Mouse (Mus musculus) heart, adult 18-20 months (tissue): ENCODE measurements around the gene Traf3ip1. TPM values are rescaled to one million over a fixed set of nuclear protein-coding genes. Genes with fewer than 3 reads are reported as not detected.

ENCODE experiments used
- DNase-seq, 2 experiments: peaks; one replicate each; pipeline ENCODE4 v3.0.0; 2021 to 2022; ENCODE audit warnings: mixed read lengths in 1 of 2
- long read RNA-seq, 2 experiments: library from polyadenylated mRNA; stranded (forward); transcript quantifications; one replicate each; pipeline ENCODE4 v2.0.0; 2021
- total RNA-seq, 2 experiments: library from RNA; stranded (reverse); gene quantifications; 2 replicates each; pipeline ENCODE4 v1.2.3; 2021

Traf3ip1 gene
- total RNA-seq: 1 to 10 TPM; 6.0 to 6.5 TPM
- long read RNA-seq, experiment 1: 0 reads
- long read RNA-seq, experiment 2: 0 reads

DNA sequence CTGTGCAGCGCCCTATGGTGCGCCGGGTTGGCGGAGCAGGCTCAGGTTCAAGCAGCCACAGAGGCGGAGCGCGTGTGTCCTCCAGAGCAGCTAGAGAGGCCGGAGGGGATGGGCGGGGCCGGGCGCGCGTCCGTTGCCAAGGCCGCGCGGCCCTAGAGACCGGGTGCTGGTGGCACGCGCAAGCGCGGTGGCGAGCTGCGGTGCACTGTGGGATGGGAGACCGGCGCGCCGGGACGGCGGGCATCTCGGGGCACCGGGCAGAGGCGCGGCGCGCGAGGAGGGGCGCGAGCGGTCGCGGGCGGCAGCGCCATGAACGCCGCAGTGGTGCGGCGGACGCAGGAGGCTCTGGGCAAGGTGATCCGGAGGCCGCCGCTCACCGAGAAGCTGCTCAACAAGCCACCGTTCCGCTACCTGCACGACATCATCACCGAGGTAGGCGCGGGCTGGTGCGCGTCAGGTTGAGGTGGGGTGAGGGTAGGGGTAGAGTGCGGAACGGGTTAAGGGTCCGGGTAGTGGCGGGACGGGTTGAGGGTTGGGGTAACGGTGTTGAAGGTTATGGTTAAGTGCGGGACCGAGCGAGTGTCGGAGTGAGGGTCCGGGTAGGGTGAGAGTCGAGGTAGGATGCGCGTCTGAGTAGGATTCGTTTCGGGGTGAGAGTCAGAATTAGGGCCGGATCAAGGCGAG, at the start of gene Traf3ip1:
Gene Traf3ip1 (plus strand): TSS at position 191 of the 684 bp plus-strand sequence.
- peak; percentile 92 to 94 for DNase-seq

GRCm38 (mm10) chr1:91444841-91445830, 49.3 kb upstream of the Traf3ip1 start:
- peak; percentile 57 to 65 for DNase-seq

GRCm38 (mm10) chr1:91446060-91446459, 48.4 kb upstream of the Traf3ip1 start:
- DNase-seq: peak; percentile 93 to 95

DNA sequence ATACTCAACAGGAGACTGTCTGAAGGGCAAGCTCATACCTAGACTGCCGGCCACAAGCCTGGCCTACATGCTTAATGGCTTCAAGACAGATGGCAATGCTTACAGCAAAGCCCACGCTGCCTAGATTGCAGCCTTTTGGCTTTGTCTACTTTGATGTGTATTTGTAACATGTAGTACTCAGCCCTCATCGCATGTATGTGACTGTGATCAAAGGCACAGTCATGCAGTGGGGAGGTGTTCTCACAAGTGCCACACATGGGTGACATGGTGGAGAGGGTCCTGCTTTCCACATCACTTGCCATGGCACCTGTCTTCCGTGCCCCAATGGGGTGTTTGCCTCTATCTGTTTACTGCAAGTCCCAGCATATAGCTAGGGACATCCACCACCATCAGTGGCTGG, 47.9 kb upstream of the Traf3ip1 start:
- no peak for DNase-seq

DNA sequence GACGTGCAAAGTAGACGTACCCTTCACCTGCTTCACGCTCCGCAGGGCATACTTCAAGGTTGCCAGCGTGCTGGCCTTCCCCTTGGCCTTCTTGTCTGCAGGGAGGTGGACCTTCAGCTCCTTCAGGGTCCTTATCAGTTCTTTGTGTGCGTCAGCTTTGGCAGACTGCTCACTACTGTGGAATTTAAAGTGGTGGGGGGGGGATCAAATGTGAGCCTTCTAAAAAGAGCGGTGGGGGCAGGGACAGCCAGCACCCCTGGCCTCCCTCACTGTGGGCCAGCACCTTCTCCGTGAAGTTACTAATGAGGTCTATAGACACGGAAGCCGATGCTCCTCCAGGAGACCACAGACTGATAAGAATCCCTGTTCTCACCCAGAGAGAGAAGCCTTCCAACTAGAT, 45.8 kb upstream of the Traf3ip1 start:
- DNase-seq: peak in 1 of 2 experiments; percentile 42

GRCm38 (mm10) chr1:91450851-91451250, 43.6 kb upstream of the Traf3ip1 start:
- DNase-seq: peak; percentile 45 to 71

DNA sequence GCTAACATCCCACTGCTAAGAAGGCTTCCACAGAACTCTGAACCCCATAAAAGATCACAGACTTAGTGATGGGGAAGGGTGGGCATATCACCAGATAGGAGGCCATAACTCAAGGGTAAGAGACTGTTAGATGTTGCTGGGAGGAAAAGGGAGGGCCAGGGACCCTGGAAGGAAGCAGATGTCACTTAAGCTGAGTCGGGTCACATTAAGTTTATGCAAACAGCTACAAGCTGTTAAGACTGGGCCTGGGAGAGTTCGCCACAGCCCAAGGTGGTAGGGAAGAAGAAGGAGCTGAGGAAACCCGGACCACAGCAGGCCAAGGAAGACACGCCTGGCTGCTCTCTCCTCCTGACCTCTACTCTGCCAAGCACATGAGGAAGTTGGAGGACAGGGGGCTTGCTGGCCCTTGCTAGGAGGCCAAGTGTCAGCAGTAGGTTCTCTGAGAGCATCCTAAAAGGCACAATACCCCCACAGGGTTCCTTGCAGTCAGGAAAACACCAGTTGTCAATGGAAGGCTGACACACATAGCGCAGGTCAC, 42.8 kb upstream of the Traf3ip1 start:
- DNase-seq: peak in 1 of 2 experiments; percentile 3

- DNase-seq: peak in 1 of 2 experiments; percentile 23
Measured at GRCm38 (mm10) chr1:91453932-91454331, 40.5 kb upstream of the Traf3ip1 start.

- DNase-seq: peak in 1 of 2 experiments; percentile 23
Measured at GRCm38 (mm10) chr1:91454366-91454765, 40.1 kb upstream of the Traf3ip1 start.

DNA sequence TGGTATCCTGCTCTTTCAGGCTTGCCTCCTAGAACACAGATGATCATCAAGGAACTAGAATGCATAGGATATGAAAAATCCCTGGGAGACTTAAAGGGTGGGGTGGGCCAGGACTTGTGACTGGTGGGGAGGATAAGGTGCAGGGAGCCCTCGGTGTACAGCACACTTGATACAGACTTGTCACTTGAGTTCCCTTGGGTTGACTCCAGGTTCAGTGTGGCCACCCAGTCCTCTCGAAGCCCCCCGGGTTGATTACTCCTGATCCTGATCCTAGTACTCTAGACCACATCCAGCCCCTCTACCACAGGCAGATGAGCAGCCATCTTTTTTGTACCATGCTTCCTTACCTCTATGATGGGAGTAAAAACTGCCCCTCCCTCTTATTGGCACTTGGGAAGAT, 39.5 kb upstream of the Traf3ip1 start:
- no peak for DNase-seq

DNA sequence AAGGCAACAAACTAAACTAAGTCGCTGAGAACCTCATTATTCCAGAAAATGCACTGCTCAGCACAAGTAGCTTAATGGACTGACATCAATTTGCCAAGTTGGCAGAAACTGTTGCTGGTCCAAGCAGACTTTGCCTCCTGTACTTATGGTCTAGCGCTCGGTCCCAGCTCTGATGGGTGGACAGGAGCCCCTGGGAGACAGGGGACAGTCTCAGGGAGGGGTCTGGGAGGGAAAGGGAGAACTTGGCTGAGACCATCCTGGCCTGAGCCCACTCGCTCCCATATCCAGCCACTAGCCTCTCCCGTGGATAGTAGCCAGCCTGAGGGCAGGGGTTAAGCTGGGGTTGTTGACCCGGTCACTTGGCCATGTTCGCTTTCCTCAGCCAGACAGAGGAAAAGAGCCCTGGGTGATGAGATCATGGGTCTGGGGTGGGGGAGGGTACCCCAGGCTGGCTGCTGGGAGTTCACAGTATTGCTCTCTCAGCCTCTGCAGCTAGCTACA, 38.7 kb upstream of the Traf3ip1 start:
- peak; percentile 84 to 86 for DNase-seq

- peak; percentile 82 to 88 for DNase-seq
Measured at GRCm38 (mm10) chr1:91456301-91456801, 38.1 kb upstream of the Traf3ip1 start.

- peak in 1 of 2 experiments; percentile 39 for DNase-seq
Measured at GRCm38 (mm10) chr1:91457116-91457515, 37.3 kb upstream of the Traf3ip1 start.

DNA sequence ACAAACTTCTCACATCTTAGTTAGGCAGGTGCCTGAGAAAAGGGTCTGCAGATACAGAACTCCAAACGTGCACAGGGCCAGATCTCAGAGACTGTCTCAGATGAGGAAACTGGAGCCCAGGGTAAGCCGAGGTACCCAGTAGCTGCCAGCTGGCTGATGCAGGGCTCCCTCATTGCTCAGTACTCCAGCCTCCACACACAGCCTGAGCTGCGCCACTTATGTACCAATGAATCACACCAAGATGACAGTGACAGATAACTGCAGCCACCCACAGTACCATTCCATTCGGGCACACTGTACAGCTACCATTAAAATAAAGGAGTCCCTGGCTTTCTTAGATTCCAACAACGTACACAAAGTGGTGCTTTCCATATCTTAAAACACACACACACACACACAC, 36.7 kb upstream of the Traf3ip1 start:
- DNase-seq: peak in 1 of 2 experiments; percentile 55

DNA sequence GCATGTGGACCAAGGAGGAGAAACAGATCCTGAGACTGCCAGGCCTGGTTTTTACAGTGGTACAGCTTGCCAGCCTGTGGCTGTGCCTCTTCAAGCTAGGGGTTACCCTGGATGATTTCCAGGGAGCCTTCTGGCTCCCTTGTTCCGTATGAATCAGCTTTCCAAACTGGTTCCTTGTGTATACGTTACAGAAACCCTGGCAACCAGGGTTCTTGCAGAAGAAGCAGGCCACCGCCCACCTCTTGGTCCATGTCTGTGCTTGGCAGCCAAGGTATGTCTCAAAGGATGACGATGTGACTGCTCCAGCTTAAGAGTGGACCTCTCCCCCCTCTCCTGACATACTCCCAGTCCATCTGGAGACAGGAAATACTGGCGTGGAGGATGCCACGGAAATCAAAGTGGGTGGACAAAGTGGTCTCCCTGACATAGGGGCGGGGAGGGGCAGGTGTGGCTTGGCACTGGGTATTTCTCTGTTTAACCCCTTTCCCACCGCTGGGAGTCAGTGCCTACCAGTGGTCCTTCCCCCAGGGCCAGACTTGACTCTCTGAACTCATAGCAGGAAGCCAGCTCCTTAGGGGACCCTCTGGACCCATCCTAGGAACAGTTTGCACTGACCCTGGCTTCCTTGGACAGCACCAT, 36.1 kb upstream of the Traf3ip1 start:
- peak; percentile 73 to 74 for DNase-seq

DNA sequence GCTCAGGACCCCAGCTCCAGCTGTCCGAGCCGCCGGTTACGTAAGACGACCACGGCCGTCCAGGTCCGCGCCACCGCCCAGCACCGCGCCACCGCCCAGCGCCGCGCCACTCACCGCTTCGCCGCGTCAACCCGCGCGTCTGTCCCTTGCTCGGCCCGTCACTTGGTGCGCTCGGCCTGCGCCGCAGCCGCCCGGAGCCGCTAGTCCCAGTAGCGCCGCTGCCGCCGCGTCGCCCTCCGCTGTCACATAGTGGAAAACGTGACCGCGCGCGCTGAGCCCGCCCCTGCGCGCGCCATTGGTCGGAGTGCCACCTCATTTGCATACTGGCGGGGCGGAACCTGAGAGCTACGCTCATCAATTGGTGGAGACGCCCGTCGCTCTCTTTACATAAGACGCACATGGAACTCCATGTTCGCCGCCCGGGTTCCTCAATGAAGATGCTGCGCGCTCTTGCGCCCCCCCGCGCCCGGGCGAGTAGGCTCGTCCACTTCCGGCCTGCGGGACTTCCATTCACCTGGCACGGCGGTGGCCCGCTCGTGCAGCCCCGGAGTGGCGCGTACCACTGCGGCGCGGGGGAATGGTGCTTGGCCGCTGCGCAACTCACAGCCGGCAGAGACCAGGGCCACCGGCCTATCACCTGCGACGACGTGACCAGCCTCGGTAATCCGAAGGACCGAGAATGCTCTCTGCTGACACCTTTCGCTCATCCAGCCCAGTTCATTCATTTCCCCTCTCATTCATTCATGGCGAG, 35.2 kb upstream of the Traf3ip1 start, which contains the start of gene Per2:
Gene Per2 (minus strand): TSS at position 266 of the 751 bp plus-strand sequence.
- peak; percentile 98 to 99 for DNase-seq

DNA sequence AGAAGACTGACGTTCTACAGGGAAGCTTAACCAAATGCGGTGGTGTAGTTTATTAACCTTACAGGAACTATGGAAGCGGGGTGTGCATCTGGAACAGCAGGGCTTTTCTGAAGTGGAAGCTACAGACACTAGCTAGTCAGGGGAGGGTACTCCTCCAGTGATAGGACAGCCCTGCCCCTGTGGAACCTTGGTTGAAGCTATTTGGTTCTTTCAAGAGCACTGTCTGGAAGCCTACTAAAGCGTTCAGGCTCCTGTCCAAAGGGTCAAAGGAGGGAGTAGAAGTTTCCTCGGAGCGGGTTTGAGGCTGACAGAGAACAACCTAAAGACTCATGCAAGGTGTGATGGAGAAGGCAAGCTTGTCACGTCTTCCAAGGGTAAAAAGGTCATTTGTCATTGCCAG, 34.4 kb upstream of the Traf3ip1 start:
- DNase-seq: no peak

GRCm38 (mm10) chr1:91460564-91460963, 33.9 kb upstream of the Traf3ip1 start:
- peak in 1 of 2 experiments; percentile 31 for DNase-seq

DNA sequence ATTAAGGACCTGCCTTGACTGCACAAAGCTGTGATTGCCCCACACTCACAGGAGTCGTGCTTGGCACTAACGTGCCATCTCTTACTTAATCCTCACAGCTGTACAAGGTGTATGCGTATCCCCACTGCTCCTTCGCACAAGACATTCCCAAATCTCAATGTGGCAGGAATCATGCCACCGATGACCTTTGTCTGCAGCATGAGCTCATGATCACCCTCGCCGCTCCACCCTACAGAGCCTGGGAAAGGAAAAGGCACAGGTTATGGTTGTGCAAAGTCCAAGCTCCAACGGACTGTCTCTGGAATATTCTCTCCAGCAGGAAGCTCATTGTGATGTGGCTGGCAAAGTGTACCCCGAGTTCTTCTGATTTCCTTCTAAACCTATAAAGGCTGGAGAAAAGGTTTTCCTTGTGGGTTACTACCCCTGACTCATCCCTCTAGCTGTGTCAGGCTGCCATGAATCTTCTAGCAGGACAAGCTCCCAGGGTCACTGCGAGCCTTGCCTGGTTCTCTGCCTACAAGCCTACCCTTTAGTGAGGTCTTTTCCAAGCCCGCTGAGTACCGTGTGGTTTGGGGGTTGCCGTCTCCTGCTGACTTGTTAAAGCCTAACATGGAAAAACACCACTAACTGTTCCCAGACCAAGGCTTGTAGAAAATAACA, 31.0 kb upstream of the Traf3ip1 start:
- DNase-seq: no peak

DNA sequence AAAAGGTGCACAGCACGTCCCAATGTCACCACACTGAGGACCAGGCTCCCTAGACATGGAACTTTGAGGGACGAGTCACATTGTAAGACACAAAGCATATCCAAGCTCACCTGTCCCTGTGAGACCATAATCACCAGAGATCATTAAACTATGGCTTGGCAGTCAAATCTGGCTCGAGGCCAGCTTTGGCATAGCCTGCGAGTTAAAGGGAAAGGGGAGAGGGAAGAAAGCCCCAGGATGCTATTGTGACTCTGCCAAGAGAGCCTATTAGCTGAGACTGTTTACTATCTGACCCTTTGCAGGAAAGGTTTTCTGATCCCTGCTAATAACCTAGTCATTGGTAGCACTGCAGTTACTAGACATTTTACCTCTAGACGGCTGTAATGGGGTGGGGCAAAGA, 30.0 kb upstream of the Traf3ip1 start:
- no peak for DNase-seq
